Mouse (Mus musculus) MEL (cell line): ENCODE data around the gene Gm17174.

ENCODE experiments used
- KAT2A ChIP-seq: conservative IDR thresholded peaks from 2 replicates; pipeline ENCODE4 v1.6.1; 2012; ENCODE audit warnings: low read depth, low read length, improper control_type of control experiment, inconsistent platforms
- POLR2A ChIP-seq, 2 experiments: IDR thresholded peaks; 2 replicates each; pipeline ENCODE4 v1.6.1; 2011 to 2012; ENCODE audit warnings: low read length in 2 of 2, mild to moderate bottlenecking in 2 of 2, control low read depth in 1 of 2, improper control_type of control experiment in 1 of 2, low read depth in 1 of 2, moderate library complexity in 1 of 2; ENCODE audit not compliant: control insufficient read depth in 1 of 2, insufficient read depth in 1 of 2, poor library complexity in 1 of 2
- TCF12 ChIP-seq: IDR thresholded peaks from 2 replicates; pipeline ENCODE4 v1.6.1; 2014; ENCODE audit warnings: low read depth, mild to moderate bottlenecking, inconsistent platforms, low read length, improper control_type of control experiment, moderate library complexity
- USF2 ChIP-seq, 2 experiments: IDR thresholded peaks; 2 replicates each; pipeline ENCODE4 v1.6.1; 2011 to 2012; ENCODE audit warnings: improper control_type of control experiment in 2 of 2, low read length in 2 of 2, borderline replicate concordance in 1 of 2, inconsistent platforms in 1 of 2, low read depth in 1 of 2, mild to moderate bottlenecking in 1 of 2; ENCODE audit not compliant: insufficient read depth in 1 of 2
- ZNF384 ChIP-seq: IDR thresholded peaks from 2 replicates; pipeline ENCODE4 v1.6.1; 2012; ENCODE audit warnings: low read depth, mild to moderate bottlenecking, inconsistent platforms, low read length, improper control_type of control experiment

DNA sequence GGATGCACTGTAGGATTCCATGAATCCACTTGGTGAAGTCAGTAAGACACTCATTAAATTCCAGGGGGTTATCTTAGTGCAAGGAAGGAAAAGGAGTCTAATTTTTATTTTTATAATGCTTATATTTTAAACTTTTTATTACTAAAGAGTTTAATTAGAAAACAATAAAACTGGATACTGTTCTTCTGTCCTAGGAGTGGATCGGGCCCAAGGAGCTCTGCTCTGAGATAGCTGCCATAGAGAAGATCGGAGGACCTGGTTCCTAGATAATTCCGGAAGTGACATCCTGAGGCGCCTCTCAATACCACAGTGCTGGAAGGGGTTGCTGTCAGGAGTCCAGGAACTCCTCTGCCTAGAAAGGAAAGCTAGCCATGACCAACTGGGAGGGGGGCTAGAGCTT is 39.4 kb downstream of the Gm17174 start, which contains the start of gene Gm5622:
- no peak for TF ChIP-seq TCF12
- TF ChIP-seq ZNF384, result no peak
- TF ChIP-seq POLR2A (IDR thresholded peaks at IDR 0.05; ENCODE audit: control insufficient read depth in 1 of 2, insufficient read depth in 1 of 2, low read depth in 1 of 2, low read length in 2 of 2, poor library complexity in 1 of 2), result no peak
- no peak for TF ChIP-seq USF2 (IDR thresholded peaks at IDR 0.05; ENCODE audit: borderline replicate concordance in 1 of 2, insufficient read depth in 1 of 2, low read depth in 1 of 2, low read length in 2 of 2)
- no peak for TF ChIP-seq KAT2A
